Mouse (Mus musculus) ZHBTc4 (cell line): ENCODE results near the gene Smarcb1.
"Not testable (repeated sequence)": the region's sequence is repeated elsewhere in the genome, so short reads cannot be mapped to it uniquely, and the experiment has no call there.

ENCODE experiments used
- DNase-seq: peaks from one replicate; pipeline ENCODE4 v3.0.0-alpha.2; 2011; ENCODE audit warnings: low read depth, low spot score

Smarcb1 gene

GRCm38 (mm10) chr10:75889406-75890153 lies 31.8 kb downstream of the Smarcb1 start:
- no peak for DNase-seq

DNA sequence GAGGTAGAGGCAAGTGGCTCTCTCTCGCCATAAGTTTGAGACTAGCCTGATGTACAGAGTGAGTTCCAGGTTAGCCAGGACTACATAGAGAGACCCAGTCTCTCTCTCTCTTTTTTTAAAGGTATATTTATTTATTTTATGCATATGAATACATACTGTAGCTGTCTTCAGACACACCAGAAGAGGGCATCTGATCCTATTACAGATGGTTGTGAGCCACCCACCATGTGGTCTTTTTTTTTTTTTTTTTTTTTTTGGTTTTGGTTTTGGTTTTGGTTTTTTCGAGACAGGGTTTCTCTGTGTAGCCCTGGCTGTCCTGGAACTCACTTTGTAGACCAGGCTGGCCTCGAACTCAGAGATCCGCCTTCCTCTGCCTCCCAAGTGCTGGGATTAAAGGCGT lies 33.9 kb downstream of the Smarcb1 start:
- not testable (repeated sequence) for DNase-seq

- no peak for DNase-seq
Measured at GRCm38 (mm10) chr10:75884742-75885141, 36.7 kb downstream of the Smarcb1 start.

DNA sequence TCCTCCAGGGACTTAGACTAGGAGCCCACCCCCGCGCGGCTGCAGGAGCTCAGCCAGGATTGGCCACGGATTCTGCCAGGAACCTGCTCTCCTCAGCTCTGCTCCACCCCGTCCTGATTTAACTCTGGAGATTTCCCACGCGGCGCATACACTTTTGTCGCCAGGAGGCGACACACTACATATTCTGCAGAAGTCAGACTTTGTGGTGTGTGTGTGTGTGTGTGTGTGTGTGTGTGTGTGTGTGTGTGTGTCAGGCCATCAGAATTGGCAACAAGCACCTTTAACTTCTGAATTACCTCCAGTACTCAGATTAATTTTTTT lies 38.2 kb downstream of the Smarcb1 start:
- peak; percentile 95 for DNase-seq

GRCm38 (mm10) chr10:75882433-75883231 lies 38.8 kb downstream of the Smarcb1 start:
- DNase-seq = peak; percentile 84

- peak; percentile 85 for DNase-seq
Measured at GRCm38 (mm10) chr10:75881578-75882432, 39.6 kb downstream of the Smarcb1 start.

GRCm38 (mm10) chr10:75880771-75881577 lies 40.4 kb downstream of the Smarcb1 start:
- no peak for DNase-seq

- peak; percentile 54 for DNase-seq
Measured at GRCm38 (mm10) chr10:75880351-75880750, 41.1 kb downstream of the Smarcb1 start.

GRCm38 (mm10) chr10:75878836-75879235 lies 42.6 kb downstream of the Smarcb1 start:
- DNase-seq = peak; percentile 47

DNA sequence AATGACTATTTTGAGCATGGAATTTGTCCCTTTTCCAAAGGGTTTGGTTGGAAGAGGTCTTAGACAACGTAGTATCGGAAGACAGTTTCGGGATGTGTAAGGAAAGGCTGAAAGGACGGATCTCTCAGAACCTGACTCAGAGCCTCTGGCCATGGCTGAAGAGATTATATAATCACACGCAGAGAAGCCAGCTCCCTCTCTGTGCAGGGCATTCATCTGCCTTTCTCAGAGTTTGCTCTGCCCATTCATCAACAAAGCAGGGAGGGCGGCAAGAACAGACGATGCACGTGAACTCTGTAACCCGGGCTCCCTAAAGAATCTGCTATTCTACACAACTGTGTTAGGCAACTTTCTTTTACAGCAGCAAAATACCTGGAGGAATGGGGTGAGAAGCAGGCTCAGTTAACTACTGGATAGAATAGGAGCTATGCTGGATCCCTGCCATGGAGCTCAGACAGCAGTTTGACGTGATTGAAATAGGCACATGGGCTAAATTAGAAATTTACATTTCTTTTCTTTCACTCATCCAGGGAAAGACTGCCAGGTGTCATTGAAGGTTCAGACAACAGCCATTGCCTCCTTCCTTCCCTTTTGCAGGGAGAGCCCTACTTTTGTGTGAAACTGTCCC lies 47.8 kb downstream of the Smarcb1 start:
- no peak for DNase-seq

- peak; percentile 96 for DNase-seq
Measured at GRCm38 (mm10) chr10:75872915-75873542, 48.4 kb downstream of the Smarcb1 start.

DNA sequence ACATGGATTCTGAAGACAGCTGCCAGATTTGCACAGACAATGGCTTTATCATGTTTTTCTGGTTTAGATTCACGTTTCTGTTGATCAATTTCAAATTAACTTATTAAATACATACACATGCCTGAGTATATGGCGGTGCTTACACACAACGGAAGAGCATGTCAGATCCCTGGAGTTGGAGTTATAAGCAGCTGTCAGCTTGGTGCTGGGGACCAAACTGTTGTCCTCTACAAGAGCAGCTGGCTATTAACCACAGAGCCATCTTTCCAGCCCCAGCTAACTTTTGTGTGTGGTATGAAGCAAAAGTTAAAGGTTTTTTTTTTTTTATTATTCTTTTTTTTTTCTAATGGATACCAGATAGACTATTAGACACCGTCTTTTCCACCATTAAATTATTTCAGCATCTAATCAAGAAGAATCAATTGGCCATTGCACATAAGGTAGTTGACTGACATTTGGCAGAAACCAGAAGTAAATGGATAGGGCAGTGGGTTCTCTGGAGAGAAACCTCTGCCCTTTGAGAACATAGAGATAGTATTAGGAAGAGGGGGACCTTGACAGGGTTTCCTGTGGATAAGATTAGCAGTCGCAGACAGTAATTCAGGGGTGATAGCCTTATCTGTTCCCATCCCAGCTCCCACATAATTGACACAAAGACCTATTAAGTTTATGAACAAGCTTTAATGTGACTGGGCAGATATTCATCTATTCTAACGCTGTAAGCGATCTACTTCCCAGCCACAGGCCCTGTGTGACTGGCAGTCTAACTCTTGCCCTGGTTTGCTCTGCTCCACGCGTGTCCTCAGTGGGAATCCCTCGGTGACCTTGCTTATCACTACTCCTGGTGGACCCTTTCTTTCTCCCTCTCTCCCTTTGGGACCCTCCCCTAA lies 49.1 kb downstream of the Smarcb1 start:
- DNase-seq = no peak

DNA sequence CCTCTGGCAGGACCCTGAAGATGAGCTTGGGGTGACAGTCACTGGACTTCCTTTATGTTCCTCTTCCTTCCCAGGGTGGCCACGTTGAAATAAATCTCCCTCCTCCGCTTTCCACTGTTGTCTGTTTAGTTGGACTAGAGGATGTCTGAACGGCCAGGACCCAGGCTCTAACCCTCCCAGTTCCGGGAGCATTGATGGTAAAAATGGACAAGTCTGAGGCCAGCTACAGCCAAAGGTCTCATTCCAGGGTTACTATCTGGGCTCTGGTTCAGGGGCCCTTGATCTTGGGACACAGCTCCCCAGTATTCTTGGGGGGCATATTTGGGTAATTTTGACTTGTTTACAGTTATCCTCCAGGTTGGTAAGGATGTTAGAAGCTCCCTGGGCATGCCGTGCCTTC lies 59.8 kb downstream of the Smarcb1 start:
- DNase-seq = no peak

DNA sequence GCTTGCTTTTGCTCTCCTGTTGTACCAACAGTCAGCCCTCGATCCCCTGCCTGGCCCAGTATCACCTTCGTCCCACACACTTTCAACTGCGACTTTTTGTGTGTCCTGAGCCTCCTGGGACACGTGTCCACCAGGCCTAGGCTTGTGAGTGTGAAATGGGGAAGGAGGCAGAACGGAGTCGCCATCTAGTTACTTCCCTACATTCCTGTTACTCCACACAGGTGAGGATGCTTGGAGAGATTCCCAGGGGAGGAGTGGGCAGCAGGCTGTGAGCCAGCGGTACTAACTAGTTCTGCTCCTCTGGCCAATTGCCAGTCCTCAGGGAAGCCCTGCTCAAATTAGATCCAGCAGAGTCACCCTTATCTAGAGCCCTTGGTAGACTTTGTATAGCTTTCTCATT lies 60.7 kb downstream of the Smarcb1 start:
- no peak for DNase-seq

- peak; percentile 97 for DNase-seq
Measured at GRCm38 (mm10) chr10:75859786-75860470, 61.5 kb downstream of the Smarcb1 start, which contains the start of gene Mif. Gene Mif (minus strand): TSS chr10:75860240.

GRCm38 (mm10) chr10:75859107-75859746 lies 62.2 kb downstream of the Smarcb1 start:
- peak; percentile 46 for DNase-seq

DNA sequence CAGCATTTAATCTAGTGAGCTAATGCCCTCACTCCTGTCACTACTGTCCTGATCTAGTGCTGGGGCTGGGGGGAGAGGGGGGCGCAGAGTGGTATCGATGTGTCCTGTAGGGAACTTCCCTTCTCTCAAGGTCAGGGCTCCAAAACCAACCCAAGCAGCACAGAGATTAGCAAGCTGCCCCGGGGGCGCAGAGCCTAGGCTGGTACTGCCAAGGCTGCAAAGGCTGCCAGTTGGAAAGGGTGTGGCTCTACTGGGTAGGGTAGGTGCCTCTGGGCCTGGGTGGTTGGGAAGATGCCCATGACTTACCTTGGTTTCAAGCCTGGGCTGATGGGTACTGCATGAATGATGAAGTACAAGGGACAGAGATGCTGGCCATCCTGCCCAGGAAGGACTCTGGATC lies 63.8 kb downstream of the Smarcb1 start:
- no peak for DNase-seq

DNA sequence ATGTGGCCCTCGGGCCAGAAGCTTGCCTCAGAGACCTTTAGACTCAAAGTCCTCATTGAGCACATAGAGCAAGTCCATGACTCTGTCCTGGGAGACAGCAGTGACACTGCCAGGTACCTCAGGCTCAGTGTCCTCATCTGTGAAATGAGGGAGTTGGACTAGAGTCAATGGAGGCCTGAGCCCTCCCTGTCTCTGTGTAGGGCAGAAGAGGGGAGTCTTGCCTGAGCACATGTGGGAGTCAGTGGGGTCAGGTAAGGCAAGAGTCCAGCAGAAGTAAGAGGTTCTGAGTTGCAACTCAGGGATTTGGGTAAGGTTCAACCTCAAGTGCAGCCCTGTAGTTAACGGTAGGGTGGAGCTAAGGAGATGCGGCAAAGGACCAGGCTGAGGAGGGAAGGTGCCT lies 64.4 kb downstream of the Smarcb1 start:
- DNase-seq = no peak
